Mouse (Mus musculus) forebrain, embryonic 13.5 days (tissue): ENCODE measurements at regions not wholly inside any gene's neighbourhood (a gene's known extent, or its start where the extent isn't known, plus 50 kb on each side); places are given as distances from the start of the nearest gene placed in this dataset.

Source experiments
- ATAC-seq: fragments of 200-750 bp; cut with Nextera tagmentation; 2 replicates; pipeline ENCODE4 v1.8.0; 2017
- H3K27ac ChIP-seq: fragments of 300-500 bp; sonication (generic); 2 replicates; pipeline ENCODE4 v1.5.1; 2015; ENCODE audit warnings: inconsistent platforms, mild to moderate bottlenecking, moderate library complexity
- H3K27me3 ChIP-seq: fragments of 300-500 bp; sonication (generic); 2 replicates; pipeline ENCODE4 v1.6.1; 2015; ENCODE audit warnings: mild to moderate bottlenecking, inconsistent platforms
- H3K36me3 ChIP-seq: fragments of 300-500 bp; sonication (generic); 2 replicates; pipeline ENCODE4 v1.6.1; 2015; ENCODE audit warnings: mild to moderate bottlenecking, inconsistent platforms; ENCODE audit not compliant: poor library complexity, severe bottlenecking
- H3K4me1 ChIP-seq: fragments of 300-500 bp; sonication (generic); 2 replicates; pipeline ENCODE4 v1.6.1; 2015; ENCODE audit warnings: inconsistent platforms
- H3K4me2 ChIP-seq: fragments of 300-500 bp; sonication (generic); 2 replicates; pipeline ENCODE4 v1.6.1; 2015; ENCODE audit warnings: inconsistent platforms, mild to moderate bottlenecking, moderate library complexity
- H3K4me3 ChIP-seq: fragments of 300-500 bp; sonication (generic); 2 replicates; pipeline ENCODE4 v1.5.1; 2015; ENCODE audit warnings: mild to moderate bottlenecking, inconsistent platforms
- H3K9ac ChIP-seq: fragments of 300-500 bp; sonication (generic); 2 replicates; pipeline ENCODE4 v1.6.1; 2015; ENCODE audit warnings: mild to moderate bottlenecking, inconsistent platforms
- H3K9me3 ChIP-seq: fragments of 300-500 bp; sonication (generic); replicated peaks from 2 replicates; pipeline ENCODE4 v1.6.1; 2016; ENCODE audit warnings: inconsistent platforms
- WGBS: fragments of 180-500 bp; shearing (Covaris S2); methylation state at CpG from one replicate; pipeline ENCODE4 v1.1.7; 2015; 5-methylcytosine and 5-hydroxymethylcytosine counted together

DNA sequence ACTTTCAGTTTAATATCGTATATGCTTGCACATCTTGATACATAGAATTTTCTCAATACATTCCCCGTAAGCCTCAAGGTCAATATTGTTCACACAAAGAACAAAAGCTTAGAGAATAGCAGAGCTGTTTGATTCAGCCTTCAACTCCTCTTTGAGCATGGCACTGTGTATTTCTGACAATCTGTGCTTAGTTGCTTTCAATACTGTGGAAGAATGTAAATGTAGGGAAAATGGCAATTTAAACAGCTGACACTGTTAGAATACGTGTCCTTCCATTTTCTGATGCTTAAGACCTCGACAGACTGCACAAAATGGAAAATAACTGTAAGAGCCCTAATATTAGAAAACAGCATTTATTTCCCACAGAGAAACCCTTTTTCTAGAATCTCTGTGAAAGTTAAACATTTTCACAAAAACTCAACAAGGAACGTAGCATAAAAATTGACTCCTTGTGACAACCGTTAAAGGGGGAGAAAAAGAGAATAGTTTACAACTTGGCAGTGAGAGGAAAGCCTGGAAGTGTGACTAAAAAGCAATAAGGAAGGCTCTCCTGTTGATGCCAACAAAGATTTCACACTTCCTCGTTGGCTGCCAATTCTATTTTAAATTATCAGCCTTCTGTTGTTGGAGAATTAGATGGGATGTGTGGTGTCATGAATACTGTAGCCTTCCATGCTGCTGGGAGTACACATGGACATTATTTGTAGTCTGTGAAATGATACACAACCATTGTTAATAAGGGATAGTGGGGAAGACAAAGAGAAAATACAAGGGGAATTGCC is 297.9 kb downstream of the AI429214 start:
- ATAC-seq: peak; percentile 50; the same call in 1 of the 2 replicates
- WGBS: 73% methylated on average over 7 of the region's 7 CpGs
- no peak overlapping the region for H3K27ac ChIP-seq
- H3K36me3 ChIP-seq: no peaks in the 10 kb centered on the region
- no peak overlapping the region for H3K4me3 ChIP-seq
- no peaks in the 10 kb centered on the region for H3K4me1 ChIP-seq
- H3K27me3 ChIP-seq: no peaks in the 10 kb centered on the region
- H3K9me3 ChIP-seq: no peaks in the 10 kb centered on the region
- no peak overlapping the region for H3K4me2 ChIP-seq
- no peak overlapping the region for H3K9ac ChIP-seq
